Mouse (Mus musculus) heart, postnatal 4 days (tissue): ENCODE measurements around the gene Sh3glb2. TPM values are rescaled to one million over a fixed set of nuclear protein-coding genes. Genes with fewer than 3 reads are reported as not detected.

Source experiments
- DNase-seq: peaks from one replicate; pipeline ENCODE4 v3.0.0; 2021
- total RNA-seq, 2 experiments: library from RNA; stranded (reverse); gene quantifications; 2 replicates each; pipeline ENCODE4 v1.2.3; 2021

The Sh3glb2 gene
- total RNA-seq, result 10 to 100 TPM; 72.7 to 73.7 TPM

GRCm38 (mm10) chr2:30358533-30359531 lies at the start of gene Sh3glb2:
Gene Sh3glb2 (minus strand): TSS chr2:30359337.
- peak; percentile 91 for DNase-seq

- DNase-seq, result no peak
Observed at GRCm38 (mm10) chr2:30408452-30409100, 49.4 kb upstream of the Sh3glb2 start.

DNA sequence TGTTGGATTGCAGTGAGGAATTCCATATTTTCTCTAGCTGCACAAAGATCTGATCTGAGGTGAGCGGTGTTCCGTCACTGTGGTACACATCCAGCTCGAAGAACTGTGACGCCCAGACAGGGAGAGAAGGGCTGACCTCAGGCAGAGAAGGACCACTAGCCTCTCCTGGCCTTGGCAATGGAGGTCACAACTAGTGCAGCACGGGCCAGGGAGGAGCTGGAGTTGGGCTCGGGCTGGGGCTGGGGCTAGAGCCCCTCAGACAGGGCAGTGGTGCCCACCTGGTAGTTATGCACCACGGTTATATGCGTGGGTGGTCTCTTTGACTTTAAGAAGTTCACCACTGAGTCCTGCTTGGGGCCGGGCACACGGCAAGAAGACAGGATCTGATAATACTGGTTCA lies 48.6 kb upstream of the Sh3glb2 start:
- no peak for DNase-seq

DNA sequence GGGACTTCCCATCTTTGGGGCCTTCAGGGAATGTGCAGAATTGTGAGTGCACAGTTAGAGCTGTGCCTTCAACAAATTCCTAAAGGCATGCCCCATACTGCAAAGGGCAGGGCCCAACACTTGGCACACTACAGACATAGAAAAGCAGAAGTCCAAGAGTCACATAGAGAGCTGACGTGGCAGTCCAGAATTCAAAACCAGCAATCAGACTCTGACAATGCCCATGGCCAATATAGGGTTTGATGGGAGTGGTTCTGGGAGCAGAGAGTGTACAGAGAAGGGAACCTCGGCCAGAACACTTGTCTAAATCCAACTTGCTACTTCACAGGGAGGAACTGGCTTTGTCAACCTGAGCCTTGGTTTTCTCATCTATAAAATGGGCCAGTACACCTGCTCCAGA lies 48.1 kb upstream of the Sh3glb2 start:
- no peak for DNase-seq

GRCm38 (mm10) chr2:30403870-30404269 lies 44.7 kb upstream of the Sh3glb2 start:
- DNase-seq, result no peak

GRCm38 (mm10) chr2:30402843-30403242 lies 43.7 kb upstream of the Sh3glb2 start:
- no peak for DNase-seq

DNA sequence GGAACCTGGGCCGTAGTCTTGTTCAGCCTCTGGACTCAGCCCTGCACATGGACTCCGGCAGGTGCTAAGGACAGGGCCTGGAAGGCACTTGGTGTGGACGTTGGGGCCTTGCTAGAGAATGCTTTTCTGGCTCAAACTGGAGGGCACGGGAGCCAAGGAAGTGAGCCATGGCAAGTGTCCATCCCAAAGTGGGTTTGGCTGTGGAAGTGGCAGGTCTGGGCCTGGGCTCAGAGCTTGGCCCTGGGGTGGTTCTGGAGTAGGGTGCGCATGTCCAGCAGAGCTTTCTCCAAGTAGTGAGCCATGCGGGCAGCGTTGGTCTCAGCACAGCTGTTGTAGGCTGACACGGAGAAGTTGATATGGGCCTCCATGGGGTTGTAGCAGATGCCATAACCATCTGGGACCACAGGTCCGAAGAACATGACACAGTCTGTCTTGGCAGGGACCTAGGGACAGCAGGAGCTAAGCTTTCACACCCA lies 43.3 kb upstream of the Sh3glb2 start:
- DNase-seq, result no peak

DNA sequence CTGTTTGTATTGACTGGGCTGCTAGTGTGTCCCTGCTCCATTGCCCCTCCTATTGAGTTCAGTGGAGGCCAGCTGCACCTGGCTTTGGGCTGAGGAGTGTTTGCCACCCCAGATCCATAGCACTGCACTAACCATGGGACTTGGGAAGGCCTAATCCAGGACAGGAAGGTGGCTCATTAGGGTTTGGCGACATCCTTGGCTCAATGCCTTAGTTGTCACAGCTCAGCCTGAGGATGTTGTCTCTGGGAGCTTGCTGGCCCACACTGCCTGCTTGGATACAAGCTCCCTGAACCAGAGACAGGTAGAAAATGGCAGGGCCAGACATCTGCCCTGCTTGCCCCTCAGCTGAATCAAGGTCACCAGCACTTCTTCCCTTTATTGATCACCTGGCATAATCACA lies 42.4 kb upstream of the Sh3glb2 start:
- no peak for DNase-seq

- no peak for DNase-seq
Observed at GRCm38 (mm10) chr2:30399191-30400171, 40.3 kb upstream of the Sh3glb2 start.

DNA sequence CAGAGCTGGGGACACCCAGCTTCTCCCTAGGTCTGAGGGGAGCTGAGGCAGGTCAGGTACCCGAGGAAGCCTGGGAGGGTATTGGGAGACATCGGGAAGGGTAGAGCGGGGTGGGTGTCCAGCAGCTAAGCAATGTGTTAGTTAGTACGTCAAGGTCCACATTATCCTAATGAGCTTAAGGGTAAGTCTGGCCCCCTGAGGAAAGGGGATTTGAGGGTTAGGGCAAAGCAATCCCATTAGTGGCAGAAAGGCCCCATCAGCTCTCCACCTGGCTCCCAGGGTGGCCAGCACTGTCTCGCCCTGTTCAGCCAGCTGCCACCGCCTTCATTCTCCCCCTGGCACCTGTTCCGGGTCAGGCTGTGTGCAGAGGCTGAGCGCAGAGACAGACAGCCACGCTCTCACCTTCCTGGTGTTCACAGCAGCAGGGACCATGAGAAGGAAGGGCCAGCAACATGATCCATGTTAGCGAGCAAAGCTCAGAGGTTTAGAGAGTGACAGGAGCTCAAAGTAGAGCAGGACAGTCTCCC lies 38.9 kb upstream of the Sh3glb2 start:
- DNase-seq, result no peak

DNA sequence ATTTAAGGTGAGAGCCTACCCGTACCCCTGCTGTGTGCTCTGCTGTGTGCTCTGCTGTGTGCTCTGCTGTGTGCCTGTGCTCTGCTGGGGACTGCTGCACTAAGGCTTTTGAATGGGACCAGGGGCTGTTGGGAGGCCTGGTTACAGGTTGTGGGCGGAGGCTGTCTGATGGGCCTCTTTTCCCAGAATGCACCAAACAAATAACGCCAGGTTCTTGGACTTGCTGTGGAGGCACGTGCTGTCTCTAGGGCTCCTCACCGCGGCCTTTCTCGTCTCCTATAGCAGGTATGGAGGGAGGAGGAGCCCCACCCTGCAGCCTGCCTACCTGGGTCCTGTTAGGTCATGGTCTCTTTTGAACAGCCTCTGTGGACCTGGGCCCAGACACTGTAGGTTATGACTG lies 37.1 kb upstream of the Sh3glb2 start:
- no peak for DNase-seq

DNA sequence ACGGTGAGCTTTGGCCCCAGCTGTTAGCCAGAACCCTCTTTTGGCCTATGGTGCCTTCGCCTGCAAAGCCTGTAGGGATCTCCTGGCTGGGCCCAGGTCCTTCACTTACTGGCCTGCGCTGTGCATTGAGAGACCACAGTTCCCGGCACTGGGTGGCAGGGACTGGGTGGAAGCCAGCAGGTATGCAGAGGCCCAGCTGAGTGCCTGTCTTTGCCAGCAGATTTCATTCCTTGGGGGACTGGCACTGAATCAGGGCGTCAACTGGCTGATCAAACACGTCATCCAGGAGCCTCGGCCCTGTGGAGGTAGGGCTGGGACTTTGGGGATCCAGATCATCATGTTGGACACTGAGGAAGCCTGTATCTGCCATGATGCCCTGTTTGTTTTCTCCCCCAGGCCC lies 36.6 kb upstream of the Sh3glb2 start:
- DNase-seq, result no peak

- no peak for DNase-seq
Observed at GRCm38 (mm10) chr2:30393370-30393656, 34.2 kb upstream of the Sh3glb2 start.

DNA sequence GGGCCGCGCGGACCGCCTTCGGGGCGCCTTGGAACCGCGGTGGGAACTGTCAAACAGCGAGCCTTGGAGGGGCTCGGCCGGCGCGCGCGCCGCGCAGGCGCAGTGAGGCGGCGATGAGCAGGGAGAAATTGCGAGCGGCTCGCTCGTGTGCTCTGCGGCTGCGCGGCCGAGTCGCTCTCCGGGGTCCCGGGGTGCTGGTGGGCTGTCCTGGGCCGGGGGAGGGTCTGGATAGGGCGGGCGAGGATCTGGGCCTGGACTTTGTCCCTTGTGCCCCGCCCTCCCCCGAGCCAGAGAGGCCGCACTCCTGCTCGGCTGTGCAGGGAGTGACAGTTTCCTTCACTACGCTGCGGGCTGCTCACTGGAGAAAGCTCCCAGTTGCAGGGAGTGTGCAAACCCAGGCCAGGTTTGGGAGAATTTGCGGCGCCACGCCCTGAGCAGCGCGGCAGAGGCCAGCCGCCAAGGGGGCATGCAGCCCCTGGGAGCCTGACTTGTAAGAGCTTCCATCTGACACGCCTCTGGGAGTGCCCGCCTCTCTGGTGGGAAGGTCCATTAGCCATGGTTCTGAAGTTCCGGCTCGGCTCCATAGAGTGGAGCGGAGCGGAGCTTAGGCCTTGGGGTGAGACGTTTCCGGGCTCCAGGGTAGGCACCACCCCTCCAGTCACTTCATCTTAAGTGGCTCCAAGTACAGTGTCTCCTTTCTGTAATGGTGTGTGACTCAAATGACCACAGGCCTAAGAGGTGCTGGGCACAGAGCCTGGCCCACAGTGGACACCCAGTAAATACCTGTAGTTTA lies 33.6 kb upstream of the Sh3glb2 start:
- peak; percentile 85 for DNase-seq

- DNase-seq, result peak; percentile 96
Observed at GRCm38 (mm10) chr2:30392114-30392576, 33.0 kb upstream of the Sh3glb2 start, which contains the start of gene Dolpp1. Gene Dolpp1 (plus strand): TSS chr2:30392254.

DNA sequence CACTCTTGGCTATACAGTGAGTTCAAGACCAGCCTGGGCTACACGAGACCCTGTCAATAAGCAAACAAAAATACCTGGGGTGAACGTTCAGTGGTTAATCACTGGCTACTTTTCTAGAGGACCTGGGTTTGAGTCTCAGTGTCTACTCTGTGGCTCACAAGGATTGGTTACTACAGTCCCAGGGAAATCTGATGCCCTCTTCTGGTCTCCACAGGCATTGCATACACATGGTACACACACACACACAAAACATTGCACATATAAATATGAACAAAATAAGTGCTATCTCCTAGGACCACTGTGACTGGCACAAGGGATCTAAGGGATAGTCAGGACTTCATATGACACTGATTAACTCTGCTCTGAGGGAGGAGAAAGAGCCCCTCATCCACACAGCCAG lies 29.9 kb upstream of the Sh3glb2 start:
- DNase-seq, result no peak

GRCm38 (mm10) chr2:30386913-30387312 lies 27.8 kb upstream of the Sh3glb2 start:
- DNase-seq, result no peak

- DNase-seq, result no peak
Observed at GRCm38 (mm10) chr2:30385591-30385990, 26.5 kb upstream of the Sh3glb2 start.

- DNase-seq, result no peak
Observed at GRCm38 (mm10) chr2:30384814-30385213, 25.7 kb upstream of the Sh3glb2 start.

- DNase-seq, result no peak
Observed at GRCm38 (mm10) chr2:30381377-30381725, 22.2 kb upstream of the Sh3glb2 start.
